In genomic region chr14:95688611-95689010, GRCm38 (mm10) we compare ENCODE assay signal across 17 mouse cellular contexts.
A peak's percentile ranks its signal among the peaks of the same experiment; 100 is the strongest.
DNase-seq lines count a peak whose midpoint lies in the region.
"Had no signal": no experiment of that assay in that cellular context is flagged by ENCODE, and none has a peak within 500 bp of the region (broad histone marks: within the 10 kb centered on the region; RNA-seq: fewer than 3 reads in every experiment).

No protein-coding gene starts in this region.

- peak; percentile 16 for DNase-seq in layer of hippocampus, adult 11-12 months (ENCODE audit: low spot score)
- no peak for DNase-seq in layer of hippocampus, adult 9-10 months (ENCODE audit: low spot score)
- DNase-seq in brain, embryonic 18.5 days (ENCODE audit: low read depth, low spot score), result peak; percentile 24
- DNase-seq in layer of hippocampus, adult 18-20 months (ENCODE audit: low spot score in 2 of 2), result peak; percentile 3 to 30
- peak; percentile 9 to 33 for DNase-seq in layer of hippocampus, postnatal 36 days
- DNase-seq in lung, postnatal 14 days, result no peak
- no peak for DNase-seq in lung, postnatal 36 days
- DNase-seq: adrenal gland, adult 8-10 months; embryo, embryonic 11 days; heart, postnatal 36 days; kidney, adult 18-20 months; kidney, postnatal 10 days; lung, adult 18-20 months; lung, postnatal 4 days; midbrain, embryonic 14.5 days; thymus, adult 2 months; thymus, postnatal 4 days had no signal

Comparison
In these comparisons a context has a peak if more than half of its experiments do, and no peak if none do; other contexts are left out.
1. DNase-seq: peak in layer of hippocampus, adult 11-12 months (single experiment), brain, embryonic 18.5 days (single experiment), layer of hippocampus, adult 18-20 months (2 of 2) and layer of hippocampus, postnatal 36 days (2 of 2); none in layer of hippocampus, adult 9-10 months (single experiment), lung, postnatal 14 days (single experiment) and lung, postnatal 36 days (single experiment).